Mouse (Mus musculus) cerebellum, adult 11-12 months (tissue): ENCODE measurements around the gene Tcstv1.
"Not testable (repeated sequence)": the region's sequence is repeated elsewhere in the genome, so short reads cannot be mapped to it uniquely, and the experiment has no call there.

Source experiments
- DNase-seq: peaks from one replicate; pipeline ENCODE4 v3.0.0; 2022

Gene Tcstv1

GRCm38 (mm10) chr13:119894685-119895084 is at the start of gene Tcstv1:
Tcstv1 (minus strand) TSS chr13:119894785.
- not testable (repeated sequence) for DNase-seq

GRCm38 (mm10) chr13:119929172-119929571 is 34.6 kb upstream of the Tcstv1 start, which contains the start of gene Gm21761:
Gm21761 (minus strand) TSS chr13:119929272.
- not testable (repeated sequence) for DNase-seq

GRCm38 (mm10) chr13:119924597-119925340 is 30.2 kb upstream of the Tcstv1 start:
- not testable (repeated sequence) for DNase-seq

DNA sequence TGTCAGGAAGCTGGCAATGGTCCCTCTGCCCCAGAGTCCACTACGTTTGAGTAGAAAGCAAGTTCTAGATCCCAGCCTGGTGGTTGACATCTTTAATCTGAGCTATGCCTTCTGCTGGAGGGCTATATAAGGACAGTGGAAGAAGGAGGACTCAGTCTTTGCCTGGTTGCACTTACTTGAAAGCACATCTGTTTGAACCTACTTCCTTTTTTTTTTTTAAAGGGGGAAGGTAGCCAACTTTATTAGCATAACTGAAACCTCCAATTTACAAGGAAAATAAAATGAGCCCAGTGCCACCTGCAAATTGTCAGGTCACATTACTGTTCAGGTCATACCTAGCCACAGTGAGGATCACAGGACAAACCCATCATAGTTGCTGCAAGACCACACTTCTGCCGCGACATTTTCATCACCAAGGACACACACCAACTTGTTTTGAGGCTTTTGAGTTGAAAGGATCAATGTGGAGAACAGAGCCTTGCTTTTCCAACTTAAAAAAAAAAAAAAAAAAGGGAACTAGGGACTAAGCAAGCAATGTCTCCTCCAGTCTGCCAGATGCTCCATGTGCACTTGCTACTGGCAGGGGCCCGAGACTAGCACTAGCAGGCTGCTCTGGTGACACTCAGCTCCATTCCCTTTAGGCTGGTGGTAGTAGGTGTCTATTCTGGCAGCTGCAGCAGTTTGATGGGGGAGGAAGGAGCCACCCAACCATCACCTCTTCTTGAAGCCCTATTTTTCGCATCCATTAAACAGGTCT is 22.6 kb upstream of the Tcstv1 start:
- not testable (repeated sequence) for DNase-seq

- not testable (repeated sequence) for DNase-seq
Observed at GRCm38 (mm10) chr13:119916449-119916848, 21.9 kb upstream of the Tcstv1 start.

GRCm38 (mm10) chr13:119898549-119898948 is 4.0 kb upstream of the Tcstv1 start:
- not testable (repeated sequence) for DNase-seq

DNA sequence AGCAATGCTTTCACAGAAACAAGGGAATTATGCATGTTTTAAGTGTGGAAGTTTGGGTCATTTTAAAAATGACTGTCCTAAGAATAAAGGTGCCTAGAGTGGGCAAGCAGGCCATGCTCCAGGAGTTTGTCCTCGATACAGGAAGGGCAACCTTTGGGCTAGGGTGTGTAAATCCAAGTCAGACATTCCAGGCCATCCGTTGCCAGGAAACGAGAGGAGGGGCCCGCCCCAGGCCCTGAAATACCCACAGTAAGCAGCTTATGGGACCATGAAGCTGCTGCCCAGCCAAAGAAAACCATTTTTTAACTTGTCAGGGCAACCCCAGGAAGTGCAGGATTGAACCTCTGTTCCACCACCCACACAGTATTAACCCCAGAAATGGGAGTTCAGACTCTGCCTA is 7.7 kb downstream of the Tcstv1 start:
- not testable (repeated sequence) for DNase-seq

DNA sequence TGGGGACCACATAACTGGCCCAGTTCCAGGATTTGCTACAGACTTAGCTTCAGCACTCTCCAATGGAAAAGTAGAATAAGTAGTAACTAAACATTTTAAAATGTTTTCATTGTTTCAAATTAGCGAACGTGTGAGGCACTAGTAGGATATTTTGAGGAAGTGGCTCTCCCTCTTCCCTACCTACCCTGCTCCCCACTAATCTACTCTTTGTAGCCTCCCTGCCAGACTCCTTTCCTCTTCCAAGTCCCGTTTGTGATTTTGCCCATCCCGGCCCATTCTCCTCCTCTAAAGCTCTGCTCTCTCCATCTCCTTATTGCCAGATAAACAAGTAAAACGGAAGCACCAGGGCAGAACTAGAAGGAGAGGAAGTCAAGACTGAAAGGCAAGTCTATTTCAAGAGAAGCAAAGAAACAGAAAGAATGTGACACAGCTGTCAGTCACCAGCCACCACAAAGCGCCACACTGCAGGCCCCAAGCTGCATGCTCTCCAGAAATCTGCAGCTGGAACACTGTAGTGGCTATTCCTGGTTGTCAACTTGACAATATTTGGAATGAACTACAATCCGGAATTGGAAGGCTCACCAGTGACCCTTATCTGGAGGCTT is 30.1 kb downstream of the Tcstv1 start:
- DNase-seq = not testable (repeated sequence)

DNA sequence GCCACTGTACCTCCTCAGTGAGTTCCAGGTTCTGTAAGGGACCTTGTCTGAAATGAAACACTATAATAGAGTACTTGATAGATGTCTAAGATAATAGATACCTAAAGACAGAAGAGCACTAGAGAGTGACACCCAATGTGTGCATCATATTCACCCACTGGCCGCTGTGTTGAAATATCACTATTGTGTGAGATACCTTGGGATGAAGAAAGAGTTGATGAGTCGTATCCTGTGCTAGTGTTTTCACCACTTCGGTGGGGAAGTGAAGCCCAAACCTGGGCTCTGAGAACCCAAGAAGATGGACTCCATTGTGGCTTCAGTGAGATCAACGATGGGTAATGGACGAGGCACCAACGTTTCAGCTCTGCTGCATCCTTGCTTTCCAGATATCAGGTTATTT is 32.2 kb downstream of the Tcstv1 start:
- not testable (repeated sequence) for DNase-seq
